Mouse (Mus musculus) CH12.LX (cell line): ENCODE results near the gene Apoc2.

Experiments
- BHLHE40 ChIP-seq: IDR thresholded peaks from 2 replicates; pipeline ENCODE4 v1.6.1; 2011; ENCODE audit warnings: mild to moderate bottlenecking, low read depth, low read length, improper control_type of control experiment
- CTCF ChIP-seq, 2 experiments: IDR thresholded peaks in 1 of 2; conservative IDR thresholded peaks in 1 of 2; 2 replicates each; pipeline ENCODE4 v1.5.1; 2011 to 2012; ENCODE audit warnings: low read depth in 2 of 2, low read length in 2 of 2, improper control_type of control experiment in 1 of 2, inconsistent platforms in 1 of 2, mild to moderate bottlenecking in 1 of 2, moderate library complexity in 1 of 2
- EP300 ChIP-seq: IDR thresholded peaks from 2 replicates; pipeline ENCODE4 v1.6.1; 2011; ENCODE audit warnings: low read length, improper control_type of control experiment
- MAX ChIP-seq: IDR thresholded peaks from 2 replicates; pipeline ENCODE4 v1.6.1; 2011; ENCODE audit warnings: low read length, improper control_type of control experiment
- POLR2A ChIP-seq: IDR thresholded peaks from 2 replicates; pipeline ENCODE4 v1.6.1; 2011; ENCODE audit warnings: low read depth, mild to moderate bottlenecking, improper control_type of control experiment, low read length
- TBP ChIP-seq: conservative IDR thresholded peaks from 2 replicates; pipeline ENCODE4 v1.6.1; 2011; ENCODE audit warnings: low read depth, low read length, improper control_type of control experiment
- ZC3H11A ChIP-seq: IDR thresholded peaks from 2 replicates; pipeline ENCODE4 v1.6.1; 2012; ENCODE audit warnings: low read depth, mild to moderate bottlenecking, inconsistent platforms, low read length, improper control_type of control experiment
- ZNF384 ChIP-seq: IDR thresholded peaks from 2 replicates; pipeline ENCODE4 v1.6.1; 2012; ENCODE audit warnings: low read depth, low read length, improper control_type of control experiment, inconsistent platforms

GRCm38 (mm10) chr7:19628192-19628535 lies 49.6 kb downstream of the Apoc2 start:
- TF ChIP-seq POLR2A: no peak
- TF ChIP-seq TBP: no peak
- TF ChIP-seq ZC3H11A: no peak
- TF ChIP-seq BHLHE40: no peak
- no peak for TF ChIP-seq CTCF (conservative IDR thresholded peaks at IDR 0.05 in 1 of 2, IDR thresholded peaks at IDR 0.05 in 1 of 2; ENCODE audit: low read depth in 2 of 2, low read length in 2 of 2)
- TF ChIP-seq EP300: no peak
- no peak for TF ChIP-seq MAX
- no peak for TF ChIP-seq ZNF384
